Mouse (Mus musculus) MN1 (cell line): Measurements from ENCODE around the gene Slc5a10.

Experiments
- DNase-seq: peaks from one replicate; pipeline ENCODE4 v3.0.0-alpha.2; 2016; ENCODE audit warnings: low spot score

Gene Slc5a10

DNA sequence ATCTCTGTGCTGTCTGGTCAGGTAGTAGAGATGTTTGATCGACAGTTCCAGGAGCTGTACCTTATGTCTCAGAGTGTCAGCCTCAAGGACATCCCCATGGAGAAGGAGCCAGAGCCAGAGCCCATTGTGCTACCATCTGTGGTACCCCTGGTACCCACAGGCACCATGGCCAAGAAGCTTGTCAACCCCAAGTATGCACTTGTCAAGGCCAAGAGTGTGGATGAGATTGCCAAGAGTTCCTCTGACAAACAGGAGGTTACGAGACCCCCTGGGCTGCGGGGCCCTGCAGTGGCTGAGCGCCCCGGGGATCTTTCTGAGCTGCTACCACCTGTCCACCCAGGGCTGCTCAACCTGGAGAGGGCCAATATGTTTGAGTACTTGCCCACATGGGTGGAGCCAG, 18.1 kb downstream of the Slc5a10 start:
- DNase-seq = no peak

DNA sequence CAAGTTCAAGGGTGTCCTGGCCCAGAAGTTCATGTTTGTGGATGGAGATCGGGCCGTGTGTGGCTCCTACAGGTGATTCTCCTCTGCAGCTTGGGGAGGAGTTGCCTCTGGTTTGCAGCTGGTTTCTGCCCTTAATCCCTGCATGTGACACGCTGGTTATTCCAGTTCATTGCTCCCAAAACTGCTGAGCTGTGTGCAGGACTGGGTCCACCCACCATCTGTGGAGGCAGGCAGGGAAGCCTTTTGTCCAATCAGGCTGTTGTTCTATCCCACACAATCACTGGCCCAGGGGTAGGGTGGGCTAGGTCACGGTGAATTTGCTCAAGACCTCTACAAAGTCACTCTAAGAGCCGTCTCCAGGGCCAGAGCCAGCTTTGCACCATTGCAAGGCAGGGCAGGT, 18.9 kb downstream of the Slc5a10 start:
- DNase-seq = no peak

- peak; percentile 16 for DNase-seq
Measured at GRCm38 (mm10) chr11:61699933-61700332, 20.7 kb downstream of the Slc5a10 start.

- DNase-seq = no peak
Measured at GRCm38 (mm10) chr11:61699460-61699859, 21.2 kb downstream of the Slc5a10 start.

- DNase-seq = no peak
Measured at GRCm38 (mm10) chr11:61698852-61699251, 21.8 kb downstream of the Slc5a10 start.

DNA sequence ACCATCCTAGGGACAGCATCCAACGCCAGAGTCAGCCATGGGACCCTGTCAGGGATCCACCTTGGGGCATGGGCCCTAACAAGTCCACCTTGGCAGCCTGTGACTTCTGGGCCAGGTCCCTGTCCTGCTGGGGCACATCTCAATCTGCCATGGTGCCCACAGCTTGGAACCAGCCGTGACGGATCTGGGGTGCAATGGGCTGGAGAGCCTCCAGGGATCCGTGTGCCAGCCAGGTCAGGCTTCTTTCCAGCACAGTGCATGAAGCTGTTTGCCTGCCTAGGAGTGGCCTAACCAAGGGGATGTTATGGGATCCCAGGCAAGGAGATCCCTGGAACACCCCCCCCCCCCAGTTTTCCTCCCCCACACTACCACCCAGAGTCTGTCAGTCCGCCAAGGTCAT, 27.6 kb downstream of the Slc5a10 start:
- no peak for DNase-seq

- DNase-seq = no peak
Measured at GRCm38 (mm10) chr11:61687595-61687994, 33.0 kb downstream of the Slc5a10 start.

GRCm38 (mm10) chr11:61686906-61687453, 33.6 kb downstream of the Slc5a10 start:
- DNase-seq = no peak

- no peak for DNase-seq
Measured at GRCm38 (mm10) chr11:61686141-61686540, 34.5 kb downstream of the Slc5a10 start.

- DNase-seq = no peak
Measured at GRCm38 (mm10) chr11:61685119-61685725, 35.4 kb downstream of the Slc5a10 start.

GRCm38 (mm10) chr11:61683907-61684731, 36.5 kb downstream of the Slc5a10 start, which contains the start of gene Fam83g:
Gene Fam83g (plus strand): TSS chr11:61684091.
- no peak for DNase-seq

DNA sequence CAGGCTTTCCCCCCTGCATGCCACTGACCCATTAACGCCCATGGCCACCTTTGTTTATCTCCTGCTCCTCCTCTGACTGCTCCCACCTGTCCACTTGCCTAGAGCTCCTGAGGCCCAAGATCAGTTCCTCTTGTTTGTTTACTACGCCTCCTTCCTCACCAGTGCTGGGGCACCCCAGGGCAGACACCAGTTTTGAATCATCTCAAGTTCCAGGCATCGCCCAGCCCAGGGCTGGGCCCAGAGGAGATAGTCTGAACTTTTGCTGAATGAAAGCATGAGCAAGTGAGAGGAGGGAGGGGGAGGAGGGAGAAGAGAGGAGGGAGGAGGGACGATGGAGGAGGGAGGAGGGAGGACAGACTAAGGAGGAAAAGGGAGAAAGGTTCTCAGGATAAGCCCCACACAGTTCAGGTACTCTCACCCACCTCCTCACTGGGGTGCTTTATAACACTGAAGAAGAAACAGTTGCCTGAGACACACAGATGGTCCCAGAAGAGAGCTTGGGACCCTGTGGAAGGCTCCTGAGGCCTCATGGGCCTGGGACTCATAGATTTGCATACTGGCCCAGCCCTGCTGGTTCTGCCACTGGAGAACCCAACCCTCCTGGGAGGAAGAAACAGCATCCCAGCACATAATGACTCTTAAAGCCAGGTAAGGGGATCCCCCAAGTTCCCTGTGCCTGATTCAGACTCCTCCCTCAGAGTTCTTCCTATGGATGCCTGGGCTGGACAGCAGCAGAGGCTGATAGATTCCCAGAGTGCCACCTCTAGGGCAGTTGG, 41.3 kb downstream of the Slc5a10 start:
- no peak for DNase-seq

DNA sequence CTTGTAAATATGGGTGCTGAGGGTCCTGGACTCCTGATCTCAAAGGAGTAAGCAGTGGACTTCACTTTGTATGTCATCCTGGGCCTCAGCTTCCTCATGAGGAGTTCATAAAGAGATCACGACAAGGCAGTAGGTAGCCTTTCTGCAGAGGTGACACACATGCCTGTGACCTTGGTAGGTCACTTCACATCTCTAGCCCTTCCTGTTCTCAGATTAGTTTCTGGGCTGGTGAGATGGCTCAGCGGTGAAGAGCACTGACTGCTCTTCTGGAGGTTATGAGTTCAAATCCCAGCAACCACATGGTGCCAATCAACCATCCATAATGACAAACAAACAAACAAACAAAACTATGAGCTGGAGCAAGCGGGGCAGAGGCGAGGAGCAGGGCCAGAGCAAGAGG, 42.9 kb downstream of the Slc5a10 start:
- DNase-seq = no peak

- DNase-seq = no peak
Measured at GRCm38 (mm10) chr11:61676216-61676854, 44.3 kb downstream of the Slc5a10 start.

GRCm38 (mm10) chr11:61675332-61675731, 45.3 kb downstream of the Slc5a10 start:
- DNase-seq = peak; percentile 73

GRCm38 (mm10) chr11:61674839-61675159, 45.8 kb downstream of the Slc5a10 start:
- DNase-seq = peak; percentile 68

DNA sequence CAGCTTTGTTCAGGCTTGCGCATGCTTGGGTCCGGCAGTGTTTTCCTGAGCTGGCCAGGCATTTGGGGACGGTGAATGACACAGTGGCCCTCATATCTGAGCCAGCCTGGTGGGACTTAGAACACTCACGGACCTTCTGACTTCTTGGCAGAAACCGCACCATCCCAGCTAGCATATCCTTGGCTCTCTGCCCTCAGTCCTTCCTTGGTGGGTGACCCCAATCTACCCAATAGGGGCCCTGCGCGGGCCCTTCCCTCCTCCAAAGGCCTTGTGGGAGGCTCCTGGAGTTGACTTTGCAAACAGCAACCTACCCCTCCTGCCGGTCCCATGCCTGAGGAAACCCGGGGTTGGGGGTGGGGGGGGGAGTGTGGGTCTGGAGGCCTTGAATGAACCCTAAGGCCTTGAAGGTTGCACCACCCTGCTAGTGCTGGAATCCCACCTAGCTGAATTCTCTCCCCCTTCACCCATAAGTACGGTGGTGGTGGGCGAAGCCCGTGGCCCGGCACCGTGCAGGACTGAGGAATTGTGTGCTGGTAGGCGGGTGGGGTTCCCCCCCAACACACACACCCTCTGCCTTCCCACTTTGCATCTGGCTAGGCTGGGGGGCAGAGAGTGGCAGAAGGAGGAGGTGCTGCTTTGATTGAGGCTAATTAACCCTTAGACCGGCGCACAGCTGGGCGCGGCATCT, 46.3 kb downstream of the Slc5a10 start:
- no peak for DNase-seq

GRCm38 (mm10) chr11:61673686-61674085, 46.9 kb downstream of the Slc5a10 start:
- peak; percentile 53 for DNase-seq

DNA sequence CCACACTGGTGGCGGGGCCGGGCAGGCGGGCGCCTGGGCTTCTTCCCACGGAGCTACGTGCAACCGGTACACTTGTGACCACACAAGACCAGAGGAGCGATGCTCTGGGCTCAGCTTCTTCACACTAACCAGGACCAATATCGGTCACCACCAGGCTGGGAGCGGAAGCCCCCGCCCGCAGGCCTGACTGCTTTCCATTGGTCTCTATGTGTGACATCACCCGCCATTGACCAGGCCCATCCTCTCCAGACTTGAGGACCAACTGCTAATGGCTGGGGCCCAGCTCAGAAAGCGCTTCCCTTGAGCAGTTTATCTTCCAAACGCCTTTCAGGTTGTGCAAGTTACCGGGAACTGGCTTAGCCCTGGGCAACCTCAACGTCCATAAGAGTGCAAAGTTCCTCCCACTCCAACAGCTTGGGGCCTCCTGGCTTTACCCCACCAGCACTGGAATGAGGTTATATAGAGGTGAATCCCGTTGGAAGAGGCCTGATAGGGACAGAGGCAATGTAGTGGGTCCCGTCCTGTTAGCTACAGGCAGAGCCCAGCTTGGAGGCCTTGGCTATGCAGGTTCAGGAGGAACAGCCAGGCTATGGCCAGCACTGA, 48.7 kb downstream of the Slc5a10 start:
- peak; percentile 65 for DNase-seq

DNA sequence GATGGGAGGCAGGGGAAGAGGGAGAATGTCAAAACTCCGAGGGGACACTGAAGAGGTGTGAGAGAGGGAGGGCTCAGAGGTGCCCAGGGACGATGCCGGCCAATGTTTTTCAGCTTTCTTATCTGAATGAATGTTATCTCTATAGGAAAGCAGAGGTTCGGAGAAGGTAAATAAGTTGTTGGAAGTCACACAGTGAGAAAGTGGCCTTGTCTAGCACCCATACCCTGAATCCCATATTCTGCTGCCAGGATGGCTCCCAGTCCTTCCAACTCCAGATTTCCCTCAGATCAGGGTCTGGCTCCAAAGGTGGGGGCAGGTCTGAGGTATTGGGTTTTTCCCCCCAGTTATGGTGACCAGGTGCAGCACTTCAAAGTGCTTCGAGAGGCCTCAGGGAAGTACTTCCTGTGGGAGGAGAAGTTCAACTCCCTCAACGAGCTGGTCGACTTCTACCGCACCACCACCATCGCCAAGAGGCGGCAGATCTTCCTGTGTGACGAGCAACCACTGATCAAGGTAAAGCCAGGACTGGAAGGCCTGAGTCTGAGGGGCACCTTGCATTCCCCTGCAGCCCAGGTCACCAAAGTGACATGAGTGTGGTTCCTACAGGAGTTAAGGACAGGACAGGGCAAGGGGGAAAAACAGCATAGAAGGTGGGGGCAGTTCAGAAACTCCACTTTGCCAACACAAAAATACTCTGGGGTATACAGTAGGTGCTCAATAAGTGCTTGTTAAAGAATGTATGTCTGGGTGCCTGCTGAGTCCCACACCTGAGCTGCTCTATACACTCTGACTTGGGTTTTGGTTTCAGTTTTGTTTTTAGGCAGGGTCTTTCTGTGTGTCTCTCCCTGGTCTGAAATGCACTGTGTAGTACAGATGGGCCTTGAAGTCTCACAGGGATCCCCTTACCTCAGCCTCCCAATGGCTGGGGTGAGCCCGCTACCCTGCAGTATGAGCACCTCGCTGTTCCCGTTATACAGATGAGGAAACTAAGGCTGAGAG, 50.8 kb downstream of the Slc5a10 start:
- DNase-seq = no peak
